Mouse (Mus musculus) neural tube, embryonic 13.5 days (tissue): ENCODE results near the gene Ebf1. TPM values are rescaled to one million over a fixed set of nuclear protein-coding genes. Genes with fewer than 3 reads are reported as not detected.
A peak's percentile ranks its signal among the peaks of the same experiment; 100 is the strongest.

Experiments used
- ATAC-seq: fragments of 200-750 bp; cut with Nextera tagmentation; 2 replicates; pipeline ENCODE4 v1.8.0; 2017; ENCODE audit warnings: low read depth, mild to moderate bottlenecking, moderate TSS enrichment, moderate library complexity
- H3K27ac ChIP-seq: fragments of 300-500 bp; sonication (generic); replicated peaks from 2 replicates; pipeline ENCODE4 v1.5.1; 2015; ENCODE audit warnings: moderate library complexity, mild to moderate bottlenecking, inconsistent platforms
- H3K27me3 ChIP-seq: fragments of 300-500 bp; sonication (generic); 2 replicates; pipeline ENCODE4 v1.6.1; 2015; ENCODE audit warnings: mild to moderate bottlenecking, inconsistent platforms
- H3K36me3 ChIP-seq: fragments of 300-500 bp; sonication (generic); 2 replicates; pipeline ENCODE4 v1.6.1; 2015; ENCODE audit warnings: mild to moderate bottlenecking, inconsistent platforms
- H3K4me1 ChIP-seq: fragments of 300-500 bp; sonication (generic); replicated peaks from 2 replicates; pipeline ENCODE4 v1.6.1; 2015; ENCODE audit warnings: inconsistent platforms
- H3K4me2 ChIP-seq: fragments of 300-500 bp; sonication (generic); 2 replicates; pipeline ENCODE4 v1.6.1; 2015; ENCODE audit warnings: inconsistent platforms, mild to moderate bottlenecking, moderate library complexity
- H3K4me3 ChIP-seq: fragments of 300-500 bp; sonication (generic); 2 replicates; pipeline ENCODE4 v1.5.1; 2015; ENCODE audit warnings: mild to moderate bottlenecking, inconsistent platforms
- H3K9ac ChIP-seq: fragments of 300-500 bp; sonication (generic); 2 replicates; pipeline ENCODE4 v1.6.1; 2015; ENCODE audit warnings: moderate library complexity, mild to moderate bottlenecking, inconsistent platforms
- H3K9me3 ChIP-seq: fragments of 300-500 bp; sonication (generic); 2 replicates; pipeline ENCODE4 v1.6.1; 2016; ENCODE audit warnings: inconsistent platforms
- WGBS: fragments of 180-500 bp; shearing (Covaris S2); methylation state at CpG from one replicate; pipeline ENCODE4 v1.1.7; 2015; 5-methylcytosine and 5-hydroxymethylcytosine counted together
- polyA plus RNA-seq: library from polyadenylated mRNA; unstranded; fragments of >200 nt; fragmentation: Nextera tagmentation; extraction: Ambion mirVana; gene quantifications from 2 replicates; pipeline ENCODE4 v1.2.1, GENCODE M21; 2015

Ebf1 gene
- polyA plus RNA-seq, 1 experiment from 2014 or later, result 184 TPM

- no peaks in the 10 kb centered on the region for H3K27me3 ChIP-seq
- H3K4me3 ChIP-seq, result no peak overlapping the region
- WGBS, result 3% methylated on average over 7 of the region's 7 CpGs
- peaks cover 6% of the 10 kb centered on the region; the same call in 1 of the 2 replicates for H3K36me3 ChIP-seq
- no peak overlapping the region for H3K9ac ChIP-seq
- H3K27ac ChIP-seq, result 0 out of 2 replicates have a peak overlapping the region, but pooled peaks have one; percentile 4
- H3K9me3 ChIP-seq, result no peaks in the 10 kb centered on the region
- H3K4me1 ChIP-seq, result peaks cover 23% of the 10 kb centered on the region
- peak; percentile 66; the same call in 1 of the 2 replicates for ATAC-seq
- H3K4me2 ChIP-seq, result peak overlapping the region; percentile 43
Observed at GRCm38 (mm10) chr11:45008078-45008477, 391.0 kb downstream of the Ebf1 start.

- 89% methylated on average over 5 of the region's 5 CpGs for WGBS
- Histone ChIP-seq H3K27me3 (no peaks in the 10 kb centered on the region), H3K9ac (no peak overlapping the region), H3K36me3 (peaks cover 6% of the 10 kb centered on the region; the same call in 1 of the 2 replicates), H3K4me2 (no peak overlapping the region), H3K4me1 (peaks cover 19% of the 10 kb centered on the region), H3K9me3 (0 out of 2 replicates have a peak, but pooled peaks cover 2% of the 10 kb centered on the region), H3K27ac (no peak overlapping the region), H3K4me3 (no peak overlapping the region)
- ATAC-seq, result no peak
Observed at GRCm38 (mm10) chr11:45008760-45009159, 391.6 kb downstream of the Ebf1 start.

- no peaks in the 10 kb centered on the region for H3K36me3 ChIP-seq
- H3K27ac ChIP-seq, result no peak overlapping the region
- WGBS, result 90% methylated on average over 1 of the region's 1 CpGs
- H3K4me2 ChIP-seq, result no peak overlapping the region
- no peak for ATAC-seq
- H3K4me1 ChIP-seq, result peaks cover 11% of the 10 kb centered on the region
- no peak overlapping the region for H3K4me3 ChIP-seq
- no peak overlapping the region for H3K9ac ChIP-seq
- H3K27me3 ChIP-seq, result no peaks in the 10 kb centered on the region
- 0 out of 2 replicates have a peak, but pooled peaks cover 4% of the 10 kb centered on the region for H3K9me3 ChIP-seq
Observed at GRCm38 (mm10) chr11:45012081-45012480, 395.0 kb downstream of the Ebf1 start.

GRCm38 (mm10) chr11:45017493-45017892 lies 400.4 kb downstream of the Ebf1 start:
- no peaks in the 10 kb centered on the region for H3K36me3 ChIP-seq
- no peak for ATAC-seq
- H3K4me2 ChIP-seq, result no peak overlapping the region
- H3K4me1 ChIP-seq, result no peaks in the 10 kb centered on the region
- no peak overlapping the region for H3K9ac ChIP-seq
- no peaks in the 10 kb centered on the region for H3K27me3 ChIP-seq
- 0 out of 2 replicates have a peak, but pooled peaks cover 4% of the 10 kb centered on the region for H3K9me3 ChIP-seq
- H3K27ac ChIP-seq, result no peak overlapping the region
- no peak overlapping the region for H3K4me3 ChIP-seq
- 79% methylated on average over 3 of the region's 3 CpGs for WGBS

- peak; percentile 53; the same call in 1 of the 2 replicates for ATAC-seq
Observed at GRCm38 (mm10) chr11:45026012-45026411, 408.9 kb downstream of the Ebf1 start.

GRCm38 (mm10) chr11:45026674-45027073 lies 409.6 kb downstream of the Ebf1 start:
- Histone ChIP-seq H3K4me3 (no peak overlapping the region), H3K27ac (peak overlapping the region; percentile 82), H3K4me2 (peak overlapping the region; percentile 34), H3K4me1 (peaks cover 15% of the 10 kb centered on the region), H3K9ac (peak overlapping the region; percentile 62), H3K9me3 (no peaks in the 10 kb centered on the region), H3K36me3 (no peaks in the 10 kb centered on the region), H3K27me3 (no peaks in the 10 kb centered on the region)
- 11% methylated on average over 11 of the region's 11 CpGs for WGBS
- ATAC-seq, result peak; percentile 69

More at GRCm38 (mm10) chr11:45026012-45026411, 408.9 kb downstream of the Ebf1 start:
- Histone ChIP-seq H3K4me1 (peaks cover 15% of the 10 kb centered on the region), H3K4me3 (no peak overlapping the region), H3K4me2 (no peak overlapping the region), H3K9me3 (no peaks in the 10 kb centered on the region), H3K27me3 (no peaks in the 10 kb centered on the region), H3K9ac (no peak overlapping the region), H3K36me3 (no peaks in the 10 kb centered on the region), H3K27ac (peak overlapping the region; percentile 82)
- WGBS, result 83% methylated on average over 5 of the region's 5 CpGs

- Histone ChIP-seq H3K9me3 (no peaks in the 10 kb centered on the region), H3K9ac (peak overlapping the region; percentile 62), H3K4me3 (no peak overlapping the region), H3K4me1 (peaks cover 15% of the 10 kb centered on the region), H3K36me3 (no peaks in the 10 kb centered on the region), H3K4me2 (peak overlapping the region; percentile 34), H3K27me3 (no peaks in the 10 kb centered on the region), H3K27ac (peak overlapping the region; percentile 82)
- WGBS, result 42% methylated on average over 7 of the region's 7 CpGs
- ATAC-seq, result peak; percentile 74
Observed at GRCm38 (mm10) chr11:45027076-45027475, 410.0 kb downstream of the Ebf1 start.

GRCm38 (mm10) chr11:45055744-45056610 lies 438.9 kb downstream of the Ebf1 start:
- Histone ChIP-seq H3K4me1 (no peaks in the 10 kb centered on the region), H3K4me2 (no peak overlapping the region), H3K27ac (peak overlapping the region; percentile 9), H3K9ac (no peak overlapping the region), H3K27me3 (no peaks in the 10 kb centered on the region), H3K36me3 (no peaks in the 10 kb centered on the region), H3K4me3 (no peak overlapping the region), H3K9me3 (no peaks in the 10 kb centered on the region)
- WGBS, result 70% methylated on average over 7 of the region's 7 CpGs
- no peak for ATAC-seq

Other genes starting within 250 kb of the Ebf1 start
- not detected in 2 replicates for gene Il12b, start 217.3 kb upstream of the Ebf1 start, polyA plus RNA-seq
- gene Ublcp1, start 146.8 kb upstream of the Ebf1 start, polyA plus RNA-seq, result 65.7 and 74.4 TPM in 2 replicates
- gene Rnf145, start 98.4 kb upstream of the Ebf1 start, polyA plus RNA-seq, result 123 and 126 TPM in 2 replicates